Mouse (Mus musculus): ENCODE data around the gene Kat5. TPM values are rescaled to one million over a fixed set of nuclear protein-coding genes. Genes with fewer than 3 reads are reported as not detected.

The Kat5 gene
- total and polyA plus RNA-seq, 3 experiments: 54.5 to 67.6 TPM; not detected in 1

DNA sequence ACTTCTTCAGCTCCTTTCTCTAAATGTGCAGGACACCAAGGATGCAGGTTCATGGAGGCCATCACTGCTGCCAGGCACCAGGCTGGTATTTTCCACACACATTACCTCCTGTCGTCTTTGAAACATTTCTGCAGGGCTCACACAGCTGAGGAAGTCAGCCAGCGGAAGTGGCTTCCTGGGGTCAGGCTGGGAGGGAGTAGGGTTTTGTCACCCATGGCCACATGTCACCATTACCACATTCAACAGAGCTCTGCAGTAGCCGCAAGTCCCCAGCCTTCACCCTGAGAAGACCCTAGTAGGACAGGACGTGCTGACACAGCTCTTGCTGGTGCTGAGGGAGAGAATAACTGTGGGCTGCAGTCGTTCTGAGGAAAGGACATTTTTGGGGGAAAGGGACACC is 38.2 kb downstream of the Kat5 start:
- TF ChIP-seq MAFK (IDR thresholded peaks at IDR 0.05; ENCODE audit: borderline replicate concordance, low read depth, low read length) (no peak), POLR2AphosphoS5 (IDR thresholded peaks at IDR 0.05; ENCODE audit: borderline replicate concordance, low read depth, low read length) (no peak), UBTF (IDR thresholded peaks at IDR 0.05; ENCODE audit: borderline replicate concordance, insufficient read depth, low read depth, low read length) (no peak), MEF2A (IDR thresholded peaks at IDR 0.05; ENCODE audit: extremely low read depth, insufficient replicate concordance, low read depth, low read length, poor library complexity, severe bottlenecking) (no peak), ELF1 (IDR thresholded peaks at IDR 0.05; ENCODE audit: low read depth, low read length) (no peak), CHD2 (IDR thresholded peaks at IDR 0.05; ENCODE audit: low read length) (no peak), TCF12 (IDR thresholded peaks at IDR 0.05; ENCODE audit: low read depth, low read length) (no peak)
- no peak overlapping the region for H3K9ac ChIP-seq (ENCODE audit: control insufficient read depth, low read depth, low read length, poor library complexity, severe bottlenecking)
- H3K79me2 ChIP-seq (ENCODE audit: control insufficient read depth, insufficient read depth, low read length, poor library complexity): peaks cover 13% of the 10 kb centered on the region
- H3K36me3 ChIP-seq (ENCODE audit: control insufficient read depth in 1 of 2, insufficient read depth in 2 of 2, low read length in 2 of 2): no peaks in the 10 kb centered on the region; a peak in 2 of 4 replicates
- H3K4me1 ChIP-seq (ENCODE audit: control insufficient read depth in 1 of 2, insufficient read depth in 2 of 2, low read length in 2 of 2): peaks cover 0 to under 1% of the 10 kb centered on the region in 2 experiments; a peak in 2 of 4 replicates
- H3K9me3 ChIP-seq (replicated peaks; ENCODE audit: insufficient read depth, low read length): no peaks in the 10 kb centered on the region
- DNase-seq (ENCODE audit: low read depth, low spot score): no peak
- no peak overlapping the region for H3K4me3 ChIP-seq (ENCODE audit: control insufficient read depth in 1 of 2, insufficient read depth in 1 of 2, low read depth in 2 of 2, low read length in 2 of 2)
- no peaks in the 10 kb centered on the region for H3K27me3 ChIP-seq (ENCODE audit: control insufficient read depth in 1 of 2, insufficient read depth in 2 of 2, low read length in 2 of 2)
- H3K27ac ChIP-seq (ENCODE audit: control insufficient read depth, low read depth, low read length): no peak overlapping the region

DNA sequence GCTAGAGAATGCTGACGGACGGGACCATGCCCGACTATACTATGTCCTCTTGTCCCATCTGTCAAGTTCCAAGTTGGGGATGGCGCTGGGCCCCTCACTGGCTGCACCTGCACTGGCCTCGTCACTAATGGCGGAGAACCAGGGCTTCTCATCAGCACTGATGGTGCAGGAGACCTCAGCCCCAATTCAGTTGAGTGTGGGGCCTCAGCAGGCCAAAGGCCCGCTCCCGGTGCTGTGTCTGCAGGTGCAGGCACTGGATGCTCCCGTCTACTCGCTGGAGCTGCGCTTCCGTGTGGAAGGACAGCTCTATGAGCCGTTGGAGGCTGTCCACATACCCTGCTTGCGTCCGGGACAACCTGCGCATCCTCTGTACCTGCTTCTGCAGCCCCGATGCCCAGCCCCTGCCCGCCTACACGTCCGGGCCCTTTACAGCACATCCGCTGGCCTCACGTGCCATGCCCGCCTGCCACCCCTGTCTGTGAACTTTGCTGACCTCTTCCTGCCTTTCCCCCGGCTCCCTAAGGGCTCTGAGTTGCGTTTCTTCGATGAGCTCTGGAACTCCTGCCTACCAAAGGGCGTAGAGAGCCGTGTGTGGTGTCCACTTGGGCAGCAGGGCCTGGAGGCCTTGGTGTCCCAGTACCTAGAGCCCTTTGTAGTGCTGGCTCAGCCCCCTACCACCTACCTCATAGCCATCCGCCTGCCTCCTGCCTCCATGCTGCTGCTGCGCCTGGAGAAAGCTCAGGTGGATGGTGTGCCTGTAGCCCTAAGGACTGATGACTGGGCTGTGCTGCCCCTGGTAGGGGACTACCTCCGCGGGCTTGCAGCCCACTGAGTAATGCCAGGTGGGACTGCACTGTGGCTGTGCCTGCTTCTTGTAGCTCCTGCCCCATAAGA is 39.4 kb downstream of the Kat5 start:
- Histone ChIP-seq H3K4me1 (ENCODE audit: control insufficient read depth in 1 of 2, insufficient read depth in 2 of 2, low read length in 2 of 2) (peaks cover 0 to 8% of the 10 kb centered on the region in 2 experiments; a peak in 2 of 4 replicates), H3K27me3 (ENCODE audit: control insufficient read depth in 1 of 2, insufficient read depth in 2 of 2, low read length in 2 of 2) (no peaks in the 10 kb centered on the region), H3K79me2 (ENCODE audit: control insufficient read depth, insufficient read depth, low read length, poor library complexity) (peaks cover 13% of the 10 kb centered on the region), H3K27ac (ENCODE audit: control insufficient read depth, low read depth, low read length) (no peak overlapping the region), H3K9me3 (replicated peaks; ENCODE audit: insufficient read depth, low read length) (no peaks in the 10 kb centered on the region), H3K9ac (ENCODE audit: control insufficient read depth, low read depth, low read length, poor library complexity, severe bottlenecking) (no peak overlapping the region), H3K36me3 (ENCODE audit: control insufficient read depth in 1 of 2, insufficient read depth in 2 of 2, low read length in 2 of 2) (peaks cover 0 to 2% of the 10 kb centered on the region in 2 experiments; a peak in 3 of 4 replicates), H3K4me3 (ENCODE audit: control insufficient read depth in 1 of 2, insufficient read depth in 1 of 2, low read depth in 2 of 2, low read length in 2 of 2) (no peak overlapping the region)
- TF ChIP-seq USF1 (IDR thresholded peaks at IDR 0.05; ENCODE audit: low read depth, low read length) (no peak), ELF1 (IDR thresholded peaks at IDR 0.05; ENCODE audit: low read depth, low read length) (no peak), CHD1 (IDR thresholded peaks at IDR 0.05; ENCODE audit: low read depth, low read length) (no peak), RCOR1 (IDR thresholded peaks at IDR 0.05; ENCODE audit: low read depth, low read length) (no peak), POLR2AphosphoS5 (IDR thresholded peaks at IDR 0.05; ENCODE audit: borderline replicate concordance, low read depth, low read length) (no peak), CTCF (IDR thresholded peaks at IDR 0.05 in 2 of 3, conservative IDR thresholded peaks at IDR 0.05 in 1 of 3; ENCODE audit: control insufficient read depth in 1 of 3, insufficient read depth in 1 of 3, low read depth in 2 of 3, low read length in 3 of 3, poor library complexity in 1 of 3, severe bottlenecking in 1 of 3) (no peak), JUND (IDR thresholded peaks at IDR 0.05; ENCODE audit: low read depth, low read length) (no peak), E2F4 (IDR thresholded peaks at IDR 0.05; ENCODE audit: borderline replicate concordance, low read depth, low read length) (no peak), HCFC1 (IDR thresholded peaks at IDR 0.05; ENCODE audit: low read depth, low read length) (no peak), ETS1 (IDR thresholded peaks at IDR 0.05; ENCODE audit: low read depth, low read length) (no peak), TCF12 (IDR thresholded peaks at IDR 0.05; ENCODE audit: low read depth, low read length) (no peak)
- no peak for DNase-seq (ENCODE audit: low read depth, low spot score)

Measured in MEL (cell line).